Mouse (Mus musculus) left cerebral cortex, postnatal 36 days (tissue): ENCODE results near the gene Nat8. TPM values are rescaled to one million over a fixed set of nuclear protein-coding genes. Genes with fewer than 3 reads are reported as not detected.

Experiments
- microRNA-seq: library from miRNA; unstranded; fragments of <30 nt; microRNA quantifications from one replicate; pipeline ENCODE4 v1.2.0, GENCODE M21; 2022
- total RNA-seq, 2 experiments: library from RNA; stranded (reverse); gene quantifications; 2 replicates each; pipeline ENCODE4 v1.2.3; 2021

Gene Nat8
- total RNA-seq, 2 experiments from 2014 or later: 2.7 to 3.6 TPM

Small RNA genes within 50 kb of the gene (microRNA-seq; reads per million reads assigned to microRNA genes)
- gene Mir6375: not detected

Other genes starting within 250 kb of the Nat8 start
- 10 to 100 TPM in 1 of 2 experiments, 1 to 10 TPM in 1; 6.7 to 11.0 TPM for gene Alms1, start 244.6 kb downstream of the Nat8 start, total RNA-seq
- 1 to 10 TPM; 3.4 to 4.2 TPM for gene Nat8f7, start 118.9 kb downstream of the Nat8 start, total RNA-seq
- gene Nat8f3, start 66.3 kb downstream of the Nat8 start, total RNA-seq: 1 to 10 TPM; 3.1 to 3.7 TPM
- gene Nat8f6, start 11.1 kb downstream of the Nat8 start, total RNA-seq: 1 to 10 TPM; 1.1 to 2.8 TPM
- gene Nat8f5, start 11.1 kb downstream of the Nat8 start, total RNA-seq: 1 to 10 TPM; 5.8 to 6.0 TPM
- gene Nat8f2, start 37.1 kb upstream of the Nat8 start, total RNA-seq: 1 to 10 TPM; 1.4 to 2.4 TPM
- gene Nat8f4, start 72.8 kb upstream of the Nat8 start, total RNA-seq: 1 to 10 TPM; 6.5 to 8.3 TPM
- 10 to 100 TPM; 52.3 to 53.2 TPM for gene Tprkb, start 79.8 kb upstream of the Nat8 start, total RNA-seq
- gene Nat8f1, start 83.6 kb upstream of the Nat8 start, total RNA-seq: 10 to 100 TPM; 25.0 to 28.3 TPM
- 10 to 100 TPM; 47.4 to 96.1 TPM for gene Dusp11, start 129.6 kb upstream of the Nat8 start, total RNA-seq
- not detected for gene Figla, start 184.1 kb upstream of the Nat8 start, total RNA-seq
- gene Add2, start 196.6 kb upstream of the Nat8 start, total RNA-seq: 100 to 1,000 TPM; 220 to 232 TPM